Mouse (Mus musculus): ENCODE data around the gene Zfp386.

Gene Zfp386

GRCm38 (mm10) chr12:116089836-116090235 lies 42.3 kb downstream of the Zfp386 start:
- DNase-seq (ENCODE audit: extremely low read depth, low read depth) = no peak

GRCm38 (mm10) chr12:116094765-116095555 lies 47.4 kb downstream of the Zfp386 start:
- DNase-seq (ENCODE audit: extremely low read depth, low read depth) = no peak

GRCm38 (mm10) chr12:116096361-116096904 lies 48.9 kb downstream of the Zfp386 start:
- DNase-seq (ENCODE audit: extremely low read depth, low read depth) = no peak

- no peak for DNase-seq (ENCODE audit: extremely low read depth, low read depth)
Measured at GRCm38 (mm10) chr12:116097166-116097565, 49.6 kb downstream of the Zfp386 start.

GRCm38 (mm10) chr12:116101945-116102344 lies 54.4 kb downstream of the Zfp386 start:
- no peak for DNase-seq (ENCODE audit: extremely low read depth, low read depth)

GRCm38 (mm10) chr12:116109451-116110353 lies 62.2 kb downstream of the Zfp386 start:
- peak; percentile 5 for DNase-seq (ENCODE audit: extremely low read depth, low read depth)

- DNase-seq (ENCODE audit: extremely low read depth, low read depth) = no peak
Measured at GRCm38 (mm10) chr12:116111007-116111694, 63.6 kb downstream of the Zfp386 start.
